Mouse (Mus musculus): ENCODE measurements around the gene Prkn.

- TF ChIP-seq CTCF (IDR thresholded peaks at IDR 0.05; ENCODE audit: low read depth) (no peak), EP300 (IDR thresholded peaks at IDR 0.05; ENCODE audit: low read depth) (no peak)
Observed at GRCm38 (mm10) chr17:11245040-11245439, 404.9 kb downstream of the Prkn start.
